Mouse (Mus musculus) forebrain, embryonic 14.5 days (tissue): ENCODE data around the gene Ulk2. TPM values are rescaled to one million over a fixed set of nuclear protein-coding genes. Genes with fewer than 3 reads are reported as not detected.
"Not testable (repeated sequence)": the region's sequence is repeated elsewhere in the genome, so short reads cannot be mapped to it uniquely, and the experiment has no call there.

Experiments used
- ATAC-seq: fragments of 200-750 bp; cut with Nextera tagmentation; 2 replicates; pipeline ENCODE4 v1.8.0; 2017; ENCODE audit warnings: mild to moderate bottlenecking, moderate library complexity
- DNase-seq: peaks from one replicate; pipeline ENCODE4 v3.0.0-alpha.2; 2015; ENCODE audit warnings: low spot score
- H3K27ac ChIP-seq: fragments of 300-500 bp; sonication (generic); 2 replicates; pipeline ENCODE4 v1.5.1; 2014; ENCODE audit warnings: low read depth, mild to moderate bottlenecking, control low read depth, low read length, moderate library complexity
- H3K27me3 ChIP-seq: fragments of 300-500 bp; sonication (generic); replicated peaks from 2 replicates; pipeline ENCODE4 v1.6.1; 2014; ENCODE audit warnings: low read length, control low read depth, mixed read lengths; ENCODE audit not compliant: control insufficient read depth, insufficient read depth
- H3K36me3 ChIP-seq: fragments of 300-500 bp; sonication (generic); 2 replicates; pipeline ENCODE4 v1.6.1; 2014; ENCODE audit warnings: low read length, control low read depth; ENCODE audit not compliant: control insufficient read depth, insufficient read depth
- H3K4me1 ChIP-seq: fragments of 300-500 bp; sonication (generic); 2 replicates; pipeline ENCODE4 v1.6.1; 2014; ENCODE audit warnings: antibody characterized with exemption, low read length, control low read depth; ENCODE audit not compliant: control insufficient read depth, insufficient read depth
- H3K4me2 ChIP-seq: fragments of 300-500 bp; sonication (generic); 2 replicates; pipeline ENCODE4 v1.6.1; 2014; ENCODE audit warnings: mild to moderate bottlenecking, control low read depth, low read length
- H3K4me3 ChIP-seq: fragments of 300-500 bp; sonication (generic); 2 replicates; pipeline ENCODE4 v1.5.1; 2014; ENCODE audit warnings: low read depth, low read length, control low read depth
- H3K9ac ChIP-seq: fragments of 300-500 bp; sonication (generic); 2 replicates; pipeline ENCODE4 v1.6.1; 2014; ENCODE audit warnings: mild to moderate bottlenecking, low read length, control low read depth, moderate library complexity
- H3K9me3 ChIP-seq: fragments of 300-500 bp; sonication (generic); replicated peaks from 2 replicates; pipeline ENCODE4 v1.6.1; 2016; ENCODE audit warnings: low read length, control low read depth, mixed read lengths; ENCODE audit not compliant: control insufficient read depth
- WGBS: fragments of 180-500 bp; shearing (Covaris S2); extraction: QIAGEN DNeasy Blood & Tissue Kit; methylation state at CpG from one replicate; pipeline ENCODE4 v1.1.7; 2014; 5-methylcytosine and 5-hydroxymethylcytosine counted together
- polyA plus RNA-seq: library from polyadenylated mRNA; unstranded; fragments of >200 nt; fragmentation: Nextera tagmentation; extraction: Ambion mirVana; gene quantifications from 2 replicates; pipeline ENCODE4 v1.2.1, GENCODE M21; 2014

Ulk2 gene
- polyA plus RNA-seq, 1 experiment from 2014 or later, result 44.0 TPM

DNA sequence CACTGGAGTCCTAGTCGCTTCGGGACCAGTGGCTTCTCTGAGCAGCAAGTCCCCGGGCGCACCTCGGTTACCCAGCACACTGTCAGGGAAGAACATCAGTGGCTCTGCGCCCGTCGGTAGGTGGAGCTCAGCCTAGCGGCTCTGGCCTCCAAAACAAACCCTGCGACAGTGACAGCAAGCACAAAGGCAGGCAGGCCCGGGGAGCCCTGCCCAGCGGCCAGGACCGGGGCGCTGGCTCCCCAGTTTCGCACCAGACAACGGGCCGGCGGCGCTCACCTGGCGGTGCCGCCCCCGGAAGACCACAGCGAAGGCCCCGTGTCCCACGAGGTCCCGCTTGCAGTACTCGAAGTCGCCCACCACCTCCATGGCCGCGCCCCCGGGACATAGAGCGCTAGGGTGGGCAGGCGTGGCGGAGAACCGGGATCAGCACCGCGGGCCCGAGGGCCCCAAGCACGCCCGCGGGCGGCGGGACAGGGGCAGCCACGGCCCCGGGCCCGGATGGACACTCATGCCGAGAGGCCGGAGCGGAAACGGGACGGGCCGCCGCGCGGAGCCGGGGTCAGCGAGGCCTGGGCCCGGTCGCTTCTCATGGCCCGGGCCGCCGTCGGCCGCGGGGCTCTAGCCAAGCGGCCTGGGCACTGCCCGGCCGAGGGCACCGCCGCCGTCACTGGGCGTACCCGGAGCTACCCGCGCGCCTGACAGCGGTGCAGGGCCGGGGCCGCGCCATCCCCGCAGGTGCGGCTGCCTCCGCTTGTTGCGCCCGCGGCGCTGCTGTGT, 474 bp downstream of the Ulk2 start:
- peak; percentile 92 for ATAC-seq
- Histone ChIP-seq H3K9ac (peak overlapping the region; percentile 99), H3K27ac (peak overlapping the region; percentile 96), H3K4me2 (peak overlapping the region; percentile 76), H3K9me3 (no peaks in the 10 kb centered on the region), H3K27me3 (no peaks in the 10 kb centered on the region), H3K4me1 (peaks cover 13% of the 10 kb centered on the region; the same call in 1 of the 2 replicates), H3K4me3 (peak overlapping the region; percentile 97), H3K36me3 (peaks cover 2% of the 10 kb centered on the region; the same call in 1 of the 2 replicates)
- under 1% methylated on average over 53 of the region's 87 CpGs for WGBS
- DNase-seq, result peak; percentile 92

DNA sequence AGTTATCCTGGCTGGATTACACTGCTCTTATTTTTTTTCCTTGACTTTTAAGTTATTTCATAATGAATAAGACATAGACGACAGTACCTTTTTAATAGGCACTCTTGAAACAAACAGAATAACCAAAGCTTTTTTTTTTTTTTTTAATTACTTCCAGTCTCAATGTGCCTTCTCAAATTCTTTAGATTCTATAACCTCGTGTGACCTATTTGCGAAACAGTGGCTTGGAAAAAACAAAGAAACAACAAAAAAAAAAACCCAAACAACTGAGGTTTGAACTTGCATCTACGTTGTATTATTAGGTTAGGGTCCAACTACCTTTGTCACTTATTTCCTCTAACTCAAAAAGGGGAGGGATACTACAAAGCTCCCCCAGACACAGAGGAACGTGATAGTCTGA, 1.2 kb downstream of the Ulk2 start:
- Histone ChIP-seq H3K4me3 (peak overlapping the region; percentile 97), H3K4me2 (peak overlapping the region; percentile 76), H3K27ac (peak overlapping the region; percentile 96), H3K4me1 (peaks cover 13% of the 10 kb centered on the region; the same call in 1 of the 2 replicates), H3K9me3 (no peaks in the 10 kb centered on the region), H3K36me3 (peaks cover 4% of the 10 kb centered on the region; the same call in 1 of the 2 replicates), H3K27me3 (no peaks in the 10 kb centered on the region), H3K9ac (peak overlapping the region; percentile 99)
- 12% methylated on average over 5 of the region's 5 CpGs for WGBS
- DNase-seq (no peak), ATAC-seq (no peak)

DNA sequence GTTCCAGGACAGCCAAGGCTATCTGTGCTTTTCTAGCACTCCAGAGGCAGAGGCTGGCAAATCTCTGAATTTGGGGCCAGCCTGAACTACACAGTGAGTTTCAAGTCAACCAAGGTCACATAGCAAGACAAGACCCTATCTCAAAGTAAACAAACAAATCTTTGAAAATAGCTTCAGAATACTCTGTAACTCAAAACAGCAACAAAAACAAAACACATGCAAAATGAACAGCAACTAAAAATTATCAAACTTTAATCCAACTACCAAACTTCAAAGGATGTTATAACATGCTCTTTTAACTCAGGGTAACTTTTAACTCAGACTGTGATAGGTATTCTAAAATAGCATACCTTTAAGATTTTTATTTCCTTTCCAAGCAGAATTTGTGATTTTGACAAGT, 2.0 kb downstream of the Ulk2 start:
- Histone ChIP-seq H3K4me2 (peak overlapping the region; percentile 28; the same call in 1 of the 2 replicates), H3K9me3 (no peaks in the 10 kb centered on the region), H3K4me3 (no peak overlapping the region), H3K27ac (no peak overlapping the region), H3K9ac (no peak overlapping the region), H3K36me3 (peaks cover 4% of the 10 kb centered on the region; the same call in 1 of the 2 replicates), H3K27me3 (no peaks in the 10 kb centered on the region), H3K4me1 (peaks cover 13% of the 10 kb centered on the region; the same call in 1 of the 2 replicates)
- ATAC-seq (no peak), DNase-seq (no peak)

DNA sequence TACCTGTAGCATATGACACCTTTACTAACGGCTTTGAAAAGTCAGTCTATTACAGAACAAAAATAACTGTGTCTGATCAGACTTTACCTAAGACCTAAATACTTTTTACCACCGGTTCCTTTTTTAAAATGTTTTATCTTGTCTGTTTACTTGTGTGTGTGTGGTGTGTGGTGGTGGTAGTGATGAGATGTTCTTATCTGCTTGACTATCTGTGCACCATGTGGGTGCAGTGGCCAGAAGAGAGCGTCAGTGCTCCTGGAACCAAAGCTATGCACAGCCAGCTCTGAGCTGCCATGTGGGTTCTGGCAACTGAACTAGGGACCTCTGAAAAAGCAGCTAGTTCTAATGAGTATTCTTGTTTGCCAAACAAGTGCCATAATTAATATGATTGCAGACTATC, 3.7 kb downstream of the Ulk2 start:
- ATAC-seq, result no peak
- H3K4me3 ChIP-seq, result no peak overlapping the region
- no peak overlapping the region for H3K27ac ChIP-seq
- no peak overlapping the region for H3K9ac ChIP-seq
- no peaks in the 10 kb centered on the region for H3K9me3 ChIP-seq
- H3K36me3 ChIP-seq, result peaks cover 4% of the 10 kb centered on the region; the same call in 1 of the 2 replicates
- H3K27me3 ChIP-seq, result no peaks in the 10 kb centered on the region
- WGBS, result 84% methylated on average over 3 of the region's 3 CpGs
- no peak for DNase-seq
- H3K4me2 ChIP-seq, result no peak overlapping the region
- peaks cover 13% of the 10 kb centered on the region; the same call in 1 of the 2 replicates for H3K4me1 ChIP-seq

DNA sequence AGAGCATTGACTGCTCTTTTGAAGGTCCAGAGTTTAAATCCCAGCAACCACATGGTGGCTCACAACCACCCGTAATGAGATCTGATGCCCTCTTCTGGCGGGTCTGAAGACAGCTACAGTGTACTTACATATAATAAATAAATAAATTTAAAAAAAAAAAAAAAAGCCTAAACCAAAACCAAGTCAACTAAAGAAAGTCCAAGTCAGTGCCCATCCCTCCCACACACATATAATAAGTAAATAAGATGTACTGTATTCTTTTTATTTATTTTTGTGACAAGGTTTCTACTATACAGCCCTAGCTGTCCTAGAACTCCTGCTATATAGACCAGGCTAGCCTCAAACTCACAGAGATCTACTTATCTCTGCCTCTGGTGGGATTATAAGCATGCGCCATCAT, 14.2 kb downstream of the Ulk2 start:
- not testable (repeated sequence) for H3K27me3 ChIP-seq, DNase-seq, H3K9ac ChIP-seq, H3K27ac ChIP-seq, H3K9me3 ChIP-seq, ATAC-seq, H3K4me3 ChIP-seq, H3K4me1 ChIP-seq, H3K4me2 ChIP-seq
- WGBS, result 69% methylated on average over 3 of the region's 3 CpGs
- peaks cover 44% of the 10 kb centered on the region for H3K36me3 ChIP-seq

DNA sequence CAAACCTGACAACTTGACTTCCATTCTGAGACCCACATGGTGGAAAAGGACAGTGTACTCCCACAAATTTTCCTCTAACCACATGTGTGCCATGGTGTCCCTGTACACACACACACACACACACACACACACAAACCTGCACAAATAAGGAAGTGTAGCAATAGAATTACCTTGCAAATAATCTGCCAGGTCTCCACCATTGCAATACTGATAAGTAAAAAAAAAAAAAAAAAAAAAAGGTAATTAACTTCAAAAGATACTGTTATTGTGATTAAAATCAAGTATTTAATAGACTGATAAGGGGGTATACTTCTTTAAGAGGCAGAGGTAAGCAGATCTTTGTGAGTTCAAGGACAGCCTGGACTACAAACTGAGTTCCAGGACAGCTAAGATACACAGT, 14.9 kb downstream of the Ulk2 start:
- ATAC-seq, result no peak
- Histone ChIP-seq H3K36me3 (peaks cover 39% of the 10 kb centered on the region), H3K27ac (no peak overlapping the region), H3K27me3 (no peaks in the 10 kb centered on the region), H3K4me3 (no peak overlapping the region), H3K9me3 (no peaks in the 10 kb centered on the region), H3K9ac (no peak overlapping the region), H3K4me1 (no peaks in the 10 kb centered on the region), H3K4me2 (no peak overlapping the region)
- DNase-seq, result no peak

DNA sequence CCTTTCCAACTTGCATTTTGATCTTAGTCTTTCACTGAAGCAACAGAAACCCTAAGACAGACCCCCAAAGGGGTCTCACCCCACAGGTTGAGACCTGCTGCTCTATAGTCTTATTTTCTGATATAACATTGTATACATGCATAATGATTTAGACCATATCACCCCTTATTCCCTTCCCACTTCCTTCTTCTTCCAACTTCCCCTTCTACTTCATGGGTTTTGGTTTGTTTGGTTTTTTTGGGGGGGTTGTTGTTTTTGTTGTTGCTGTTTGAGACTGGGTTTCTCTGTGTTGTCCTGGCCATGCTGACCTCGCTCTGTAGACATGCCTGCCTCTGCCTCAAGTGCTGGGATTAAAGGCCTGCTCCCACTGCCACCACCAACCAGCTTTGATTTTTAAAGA, 15.7 kb downstream of the Ulk2 start:
- no peaks in the 10 kb centered on the region for H3K27me3 ChIP-seq
- DNase-seq (no peak), ATAC-seq (no peak)
- peaks cover 43% of the 10 kb centered on the region for H3K36me3 ChIP-seq
- H3K4me3 ChIP-seq, result no peak overlapping the region
- no peaks in the 10 kb centered on the region for H3K9me3 ChIP-seq
- no peak overlapping the region for H3K27ac ChIP-seq
- H3K9ac ChIP-seq, result no peak overlapping the region
- WGBS, result 87% methylated on average over 1 of the region's 1 CpGs
- no peak overlapping the region for H3K4me2 ChIP-seq
- H3K4me1 ChIP-seq, result no peaks in the 10 kb centered on the region

DNA sequence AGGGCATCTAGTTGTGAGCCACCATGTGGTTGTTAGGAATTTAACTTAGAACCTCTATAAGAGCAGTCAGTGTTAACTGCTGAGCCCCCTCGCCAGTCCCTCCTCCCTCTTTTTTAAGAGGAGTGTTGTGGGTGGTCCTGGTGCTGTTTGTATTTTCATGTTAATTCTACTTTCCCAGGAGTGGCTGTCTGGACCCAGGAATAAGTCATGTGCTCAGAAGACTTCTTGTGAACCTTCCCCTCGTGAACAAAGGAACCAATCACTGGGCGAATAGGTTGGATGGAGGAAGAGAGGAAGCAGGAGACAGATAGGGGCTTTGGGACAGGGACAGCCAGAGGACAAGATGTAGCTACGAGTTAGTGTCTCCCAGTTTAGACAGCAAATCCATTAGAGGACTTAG, 45.1 kb downstream of the Ulk2 start:
- no peak overlapping the region for H3K27ac ChIP-seq
- no peaks in the 10 kb centered on the region for H3K4me1 ChIP-seq
- H3K4me2 ChIP-seq, result no peak overlapping the region
- H3K4me3 ChIP-seq, result no peak overlapping the region
- DNase-seq (peak; percentile 7), ATAC-seq (no peak)
- WGBS, result 24% methylated on average over 4 of the region's 4 CpGs
- no peak overlapping the region for H3K9ac ChIP-seq
- peaks cover 76% of the 10 kb centered on the region for H3K36me3 ChIP-seq
- H3K9me3 ChIP-seq, result no peaks in the 10 kb centered on the region
- no peaks in the 10 kb centered on the region for H3K27me3 ChIP-seq

DNA sequence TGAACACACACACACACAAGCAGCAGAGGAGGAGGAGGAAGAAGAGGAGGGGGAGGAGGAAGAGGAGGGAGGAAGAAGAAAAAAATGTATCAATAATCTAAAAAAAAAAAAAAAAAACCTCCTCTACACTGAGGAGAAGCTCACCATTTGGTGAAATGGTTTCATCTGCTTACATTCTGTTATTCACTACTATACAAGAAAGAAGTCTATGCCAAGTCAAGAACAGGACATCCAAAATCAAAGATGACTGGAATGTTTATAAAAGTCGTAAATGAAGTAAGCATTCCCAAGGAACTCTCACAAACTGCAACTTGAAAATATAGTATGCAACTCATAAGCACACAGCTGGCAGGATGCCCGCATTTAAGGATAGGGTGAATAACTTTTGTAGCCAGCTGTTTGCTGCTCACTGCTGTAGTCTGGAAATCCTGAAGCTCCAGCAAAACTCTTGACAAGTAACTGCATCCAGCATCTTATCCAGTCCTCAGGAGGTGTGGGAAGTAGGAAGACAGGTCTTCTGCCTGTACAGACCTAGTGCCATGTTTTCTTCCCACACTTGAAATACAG, 46.2 kb downstream of the Ulk2 start:
- H3K9me3 ChIP-seq, result no peaks in the 10 kb centered on the region
- H3K36me3 ChIP-seq, result peaks cover 68% of the 10 kb centered on the region
- no peaks in the 10 kb centered on the region for H3K27me3 ChIP-seq
- no peak overlapping the region for H3K27ac ChIP-seq
- H3K4me1 ChIP-seq, result no peaks in the 10 kb centered on the region
- no peak for DNase-seq
- ATAC-seq, result no peak
- no peak overlapping the region for H3K4me3 ChIP-seq
- WGBS, result 91% methylated on average over 2 of the region's 2 CpGs
- no peak overlapping the region for H3K4me2 ChIP-seq
- no peak overlapping the region for H3K9ac ChIP-seq
